Mouse (Mus musculus): ENCODE results near the gene Dnaja3. TPM values are rescaled to one million over a fixed set of nuclear protein-coding genes. Genes with fewer than 3 reads are reported as not detected.
A peak's percentile ranks its signal among the peaks of the same experiment; 100 is the strongest.

Gene Dnaja3
- polyA plus RNA-seq, 1 experiment from 2014 or later: 92.5 TPM

DNA sequence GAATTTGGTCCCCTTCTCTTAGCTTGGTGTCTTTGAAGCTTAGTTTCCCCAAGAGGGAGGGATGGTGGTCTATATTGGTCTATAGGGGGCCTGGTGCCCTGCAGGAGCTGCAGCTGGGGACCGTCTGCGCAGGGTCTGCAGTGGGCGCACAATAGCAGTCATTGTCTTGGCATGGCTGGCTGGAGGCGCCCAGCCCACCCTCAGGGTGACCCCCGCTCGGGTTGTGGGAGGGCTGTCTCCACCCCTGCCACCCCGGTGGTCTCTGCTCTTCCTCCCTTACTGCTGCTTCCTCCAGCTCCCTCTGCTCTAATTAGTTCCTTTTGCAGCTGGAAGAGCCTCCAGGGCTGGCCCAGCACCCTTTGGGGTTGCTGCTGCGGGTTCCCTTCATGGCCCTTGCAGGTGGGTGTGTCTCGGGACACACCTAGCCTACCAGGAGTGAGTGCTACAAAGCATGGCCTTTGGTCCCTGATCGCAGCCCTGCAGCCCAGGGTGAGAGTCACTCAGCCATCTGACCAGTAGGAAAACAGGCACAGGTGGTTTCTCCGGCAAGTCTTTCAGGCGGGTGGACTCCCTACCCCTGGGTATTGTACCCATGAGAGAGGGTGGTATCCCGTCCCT lies 34.2 kb upstream of the Dnaja3 start:
- Histone ChIP-seq H3K9me3 (ENCODE audit: control insufficient read depth, low read length) (no peaks in the 10 kb centered on the region), H3K27me3 (replicated peaks; ENCODE audit: control insufficient read depth, insufficient read depth, low read length) (no peaks in the 10 kb centered on the region), H3K36me3 (ENCODE audit: control insufficient read depth, insufficient read depth, low read length) (no peaks in the 10 kb centered on the region; the same call in 1 of the 2 replicates), H3K27ac (ENCODE audit: low read length) (peak overlapping the region; percentile 75), H3K4me3 (ENCODE audit: low read length) (no peak overlapping the region; the same call in 1 of the 2 replicates), H3K4me2 (ENCODE audit: low read depth, low read length) (peak overlapping the region; percentile 37), H3K4me1 (ENCODE audit: control insufficient read depth, insufficient read depth, low read length) (peaks cover 79% of the 10 kb centered on the region), H3K9ac (ENCODE audit: low read depth, low read length) (peak overlapping the region; percentile 48)
- 40% methylated on average over 13 of the region's 13 CpGs for WGBS
- peak; percentile 67 for ATAC-seq

- H3K27me3 ChIP-seq (replicated peaks; ENCODE audit: control insufficient read depth, insufficient read depth, low read length): no peaks in the 10 kb centered on the region
- peak overlapping the region; percentile 37; the same call in 1 of the 2 replicates for H3K4me2 ChIP-seq (ENCODE audit: low read depth, low read length)
- no peaks in the 10 kb centered on the region for H3K9me3 ChIP-seq (ENCODE audit: control insufficient read depth, low read length)
- ATAC-seq: peak; percentile 32
- no peak overlapping the region for H3K4me3 ChIP-seq (ENCODE audit: low read length)
- H3K4me1 ChIP-seq (ENCODE audit: control insufficient read depth, insufficient read depth, low read length): peaks cover 70% of the 10 kb centered on the region
- H3K9ac ChIP-seq (ENCODE audit: low read depth, low read length): no peak overlapping the region; the same call in 1 of the 2 replicates
- 15% methylated on average over 5 of the region's 5 CpGs for WGBS
- peak overlapping the region; percentile 75 for H3K27ac ChIP-seq (ENCODE audit: low read length)
- H3K36me3 ChIP-seq (ENCODE audit: control insufficient read depth, insufficient read depth, low read length): peaks cover 4% of the 10 kb centered on the region
These were observed 33.2 kb upstream of the Dnaja3 start for GRCm38 (mm10) chr16:4606431-4607084.

DNA sequence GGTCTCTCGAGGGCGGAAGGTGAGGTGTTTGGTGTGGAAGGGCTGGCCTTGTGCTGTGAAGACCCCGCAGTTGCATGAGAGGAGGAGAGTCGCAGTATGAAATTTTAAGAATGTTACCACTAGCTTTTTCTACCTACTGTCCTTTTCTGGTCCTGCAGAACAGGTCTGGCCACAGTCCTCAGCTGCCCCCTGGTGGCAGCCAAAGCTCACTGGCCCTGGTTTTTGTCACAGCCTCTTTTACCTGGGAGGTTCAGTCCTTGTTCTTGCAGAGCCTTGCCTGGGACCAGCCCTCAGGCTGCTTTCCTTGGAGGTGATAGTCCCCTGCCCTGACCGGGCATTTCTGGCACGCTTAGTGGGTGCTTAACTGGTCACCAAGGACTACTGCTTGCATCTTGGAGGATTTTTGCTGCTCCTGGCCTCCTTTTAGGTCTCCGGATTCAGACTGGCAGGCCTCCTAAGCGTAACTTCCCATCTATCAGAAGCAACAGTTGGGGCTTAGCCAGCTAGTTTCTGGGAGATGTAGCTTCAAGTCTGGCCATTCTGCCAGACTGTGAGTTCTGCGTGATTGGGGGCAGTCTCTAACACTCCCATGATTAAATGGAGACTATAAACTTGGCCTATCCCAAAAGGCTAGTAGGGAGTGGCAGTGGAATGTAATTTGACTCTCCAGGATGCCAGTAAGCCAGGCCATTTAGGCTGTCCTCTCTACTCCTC lies 31.8 kb upstream of the Dnaja3 start:
- Histone ChIP-seq H3K27ac (ENCODE audit: low read length) (peak overlapping the region; percentile 75), H3K4me3 (ENCODE audit: low read length) (no peak overlapping the region), H3K4me1 (ENCODE audit: control insufficient read depth, insufficient read depth, low read length) (peaks cover 56% of the 10 kb centered on the region), H3K9ac (ENCODE audit: low read depth, low read length) (no peak overlapping the region), H3K9me3 (ENCODE audit: control insufficient read depth, low read length) (no peaks in the 10 kb centered on the region), H3K4me2 (ENCODE audit: low read depth, low read length) (no peak overlapping the region), H3K27me3 (replicated peaks; ENCODE audit: control insufficient read depth, insufficient read depth, low read length) (no peaks in the 10 kb centered on the region), H3K36me3 (ENCODE audit: control insufficient read depth, insufficient read depth, low read length) (peaks cover 12% of the 10 kb centered on the region)
- peak; percentile 17; the same call in 1 of the 2 replicates for ATAC-seq
- WGBS: 36% methylated on average over 9 of the region's 9 CpGs

DNA sequence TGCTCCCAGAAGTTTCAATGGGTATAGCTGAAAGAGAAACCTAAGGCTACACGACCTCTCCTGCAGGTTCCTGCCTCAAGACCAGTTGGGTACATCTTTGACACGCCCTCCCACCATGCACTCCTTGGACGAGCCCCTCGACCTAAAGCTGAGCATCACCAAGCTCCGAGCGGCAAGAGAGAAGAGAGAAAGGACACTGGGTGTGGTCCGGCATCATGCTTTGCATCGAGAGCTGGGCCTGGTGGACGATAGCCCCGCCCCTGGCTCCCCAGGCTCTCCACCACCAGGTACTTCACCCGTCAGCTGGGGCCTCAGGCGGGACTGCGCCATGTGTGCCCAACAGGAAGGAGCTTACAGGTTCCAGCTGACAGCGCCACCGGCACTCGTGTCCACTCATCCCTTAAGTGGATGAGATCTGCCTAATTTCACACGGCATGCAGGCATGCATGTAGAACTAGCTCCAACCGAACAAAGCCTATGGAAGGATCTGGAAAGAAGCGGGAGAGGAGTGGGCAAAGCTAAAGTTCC lies 31.2 kb upstream of the Dnaja3 start:
- H3K4me3 ChIP-seq (ENCODE audit: low read length): no peak overlapping the region
- no peaks in the 10 kb centered on the region for H3K9me3 ChIP-seq (ENCODE audit: control insufficient read depth, low read length)
- no peak overlapping the region for H3K27ac ChIP-seq (ENCODE audit: low read length)
- H3K9ac ChIP-seq (ENCODE audit: low read depth, low read length): no peak overlapping the region
- ATAC-seq: no peak
- peaks cover 15% of the 10 kb centered on the region for H3K36me3 ChIP-seq (ENCODE audit: control insufficient read depth, insufficient read depth, low read length)
- no peaks in the 10 kb centered on the region for H3K27me3 ChIP-seq (replicated peaks; ENCODE audit: control insufficient read depth, insufficient read depth, low read length)
- WGBS: 74% methylated on average over 19 of the region's 19 CpGs
- H3K4me1 ChIP-seq (ENCODE audit: control insufficient read depth, insufficient read depth, low read length): peaks cover 50% of the 10 kb centered on the region
- no peak overlapping the region for H3K4me2 ChIP-seq (ENCODE audit: low read depth, low read length)

DNA sequence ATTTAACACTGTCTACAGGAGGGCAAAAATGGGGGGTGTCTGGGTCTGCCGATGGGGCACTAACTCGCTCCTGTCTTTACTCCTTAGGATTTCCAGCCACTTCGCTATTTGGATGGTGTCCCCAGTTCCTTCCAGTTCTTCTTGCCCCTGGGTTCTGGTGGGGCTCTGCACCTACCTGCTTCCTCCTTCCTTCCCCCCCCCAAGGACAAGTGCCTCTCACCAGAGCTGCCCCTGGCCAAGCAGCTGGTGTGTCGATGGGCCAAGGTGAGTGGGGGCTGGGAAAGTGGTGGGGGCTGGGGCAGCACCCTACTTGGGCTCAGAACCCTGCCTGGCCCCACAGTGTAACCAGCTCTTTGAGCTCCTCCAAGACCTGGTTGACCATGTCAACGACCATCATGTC lies 28.6 kb upstream of the Dnaja3 start:
- Histone ChIP-seq H3K4me1 (ENCODE audit: control insufficient read depth, insufficient read depth, low read length) (peaks cover 29% of the 10 kb centered on the region), H3K36me3 (ENCODE audit: control insufficient read depth, insufficient read depth, low read length) (peaks cover 20% of the 10 kb centered on the region), H3K9me3 (ENCODE audit: control insufficient read depth, low read length) (no peaks in the 10 kb centered on the region), H3K27ac (ENCODE audit: low read length) (no peak overlapping the region), H3K4me2 (ENCODE audit: low read depth, low read length) (no peak overlapping the region), H3K27me3 (replicated peaks; ENCODE audit: control insufficient read depth, insufficient read depth, low read length) (no peaks in the 10 kb centered on the region), H3K9ac (ENCODE audit: low read depth, low read length) (no peak overlapping the region), H3K4me3 (ENCODE audit: low read length) (no peak overlapping the region)
- no peak for ATAC-seq
- WGBS: 92% methylated on average over 5 of the region's 5 CpGs

DNA sequence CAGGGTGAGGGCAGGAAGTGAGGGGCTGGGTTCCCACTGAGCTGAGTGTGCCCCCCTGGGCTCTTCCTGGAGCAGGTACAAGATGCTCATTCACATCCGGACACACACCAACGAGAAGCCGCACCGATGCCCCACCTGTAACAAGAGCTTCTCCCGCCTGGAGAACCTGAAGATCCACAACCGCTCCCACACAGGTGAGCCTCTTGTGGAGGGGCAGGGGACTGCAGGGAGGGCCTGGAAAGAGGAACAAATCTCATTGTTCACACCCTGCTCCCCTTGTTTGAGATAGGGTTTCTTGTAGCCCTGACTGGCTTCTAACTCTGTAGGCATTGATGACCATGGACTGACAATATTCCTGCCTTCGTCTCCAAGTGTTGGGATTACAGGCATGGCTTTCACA lies 28.1 kb upstream of the Dnaja3 start:
- Histone ChIP-seq H3K4me2 (ENCODE audit: low read depth, low read length) (no peak overlapping the region), H3K4me3 (ENCODE audit: low read length) (no peak overlapping the region), H3K9ac (ENCODE audit: low read depth, low read length) (no peak overlapping the region), H3K27me3 (replicated peaks; ENCODE audit: control insufficient read depth, insufficient read depth, low read length) (no peaks in the 10 kb centered on the region), H3K9me3 (ENCODE audit: control insufficient read depth, low read length) (no peaks in the 10 kb centered on the region), H3K36me3 (ENCODE audit: control insufficient read depth, insufficient read depth, low read length) (peaks cover 20% of the 10 kb centered on the region), H3K27ac (ENCODE audit: low read length) (no peak overlapping the region), H3K4me1 (ENCODE audit: control insufficient read depth, insufficient read depth, low read length) (peaks cover 25% of the 10 kb centered on the region)
- 90% methylated on average over 7 of the region's 7 CpGs for WGBS
- no peak for ATAC-seq

DNA sequence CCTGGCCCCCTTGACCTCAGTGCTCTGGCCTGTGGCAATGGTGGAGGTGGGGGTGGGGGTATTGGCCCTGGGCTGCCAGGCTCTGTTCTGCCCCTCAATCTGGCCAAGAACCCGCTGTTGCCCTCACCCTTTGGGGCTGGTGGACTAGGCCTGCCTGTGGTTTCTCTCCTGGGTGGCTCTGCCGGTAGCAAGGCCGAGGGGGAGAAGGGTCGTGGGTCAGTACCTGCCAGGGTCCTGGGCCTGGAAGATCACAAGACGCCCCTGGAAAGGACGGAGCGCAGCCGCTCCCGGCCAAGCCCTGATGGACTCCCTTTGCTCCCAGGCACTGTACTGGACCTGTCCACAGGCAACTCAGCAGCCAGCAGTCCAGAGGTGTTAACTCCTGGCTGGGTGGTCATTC lies 26.1 kb upstream of the Dnaja3 start:
- H3K4me2 ChIP-seq (ENCODE audit: low read depth, low read length): no peak overlapping the region
- no peaks in the 10 kb centered on the region for H3K27me3 ChIP-seq (replicated peaks; ENCODE audit: control insufficient read depth, insufficient read depth, low read length)
- ATAC-seq: no peak
- peaks cover 22% of the 10 kb centered on the region for H3K36me3 ChIP-seq (ENCODE audit: control insufficient read depth, insufficient read depth, low read length)
- H3K9me3 ChIP-seq (ENCODE audit: control insufficient read depth, low read length): no peaks in the 10 kb centered on the region
- no peak overlapping the region for H3K9ac ChIP-seq (ENCODE audit: low read depth, low read length)
- WGBS: 94% methylated on average over 9 of the region's 9 CpGs
- H3K4me1 ChIP-seq (ENCODE audit: control insufficient read depth, insufficient read depth, low read length): peaks cover 8% of the 10 kb centered on the region; the same call in 1 of the 2 replicates
- no peak overlapping the region for H3K4me3 ChIP-seq (ENCODE audit: low read length)
- H3K27ac ChIP-seq (ENCODE audit: low read length): no peak overlapping the region

- Histone ChIP-seq H3K4me3 (ENCODE audit: low read length) (no peak overlapping the region), H3K4me2 (ENCODE audit: low read depth, low read length) (no peak overlapping the region), H3K9me3 (ENCODE audit: control insufficient read depth, low read length) (no peaks in the 10 kb centered on the region), H3K27ac (ENCODE audit: low read length) (no peak overlapping the region), H3K27me3 (replicated peaks; ENCODE audit: control insufficient read depth, insufficient read depth, low read length) (no peaks in the 10 kb centered on the region), H3K36me3 (ENCODE audit: control insufficient read depth, insufficient read depth, low read length) (peaks cover 26% of the 10 kb centered on the region), H3K9ac (ENCODE audit: low read depth, low read length) (no peak overlapping the region), H3K4me1 (ENCODE audit: control insufficient read depth, insufficient read depth, low read length) (peaks cover 8% of the 10 kb centered on the region; the same call in 1 of the 2 replicates)
- no peak for ATAC-seq
- 86% methylated on average over 3 of the region's 3 CpGs for WGBS
These were observed 25.1 kb upstream of the Dnaja3 start for GRCm38 (mm10) chr16:4614639-4615038.

GRCm38 (mm10) chr16:4615297-4615696 lies 24.5 kb upstream of the Dnaja3 start:
- peaks cover 8% of the 10 kb centered on the region; the same call in 1 of the 2 replicates for H3K4me1 ChIP-seq (ENCODE audit: control insufficient read depth, insufficient read depth, low read length)
- no peak overlapping the region for H3K9ac ChIP-seq (ENCODE audit: low read depth, low read length)
- no peaks in the 10 kb centered on the region for H3K27me3 ChIP-seq (replicated peaks; ENCODE audit: control insufficient read depth, insufficient read depth, low read length)
- H3K27ac ChIP-seq (ENCODE audit: low read length): no peak overlapping the region
- H3K9me3 ChIP-seq (ENCODE audit: control insufficient read depth, low read length): no peaks in the 10 kb centered on the region
- no peak overlapping the region for H3K4me3 ChIP-seq (ENCODE audit: low read length)
- no peak for ATAC-seq
- peaks cover 26% of the 10 kb centered on the region for H3K36me3 ChIP-seq (ENCODE audit: control insufficient read depth, insufficient read depth, low read length)
- WGBS: 83% methylated on average over 1 of the region's 1 CpGs
- H3K4me2 ChIP-seq (ENCODE audit: low read depth, low read length): no peak overlapping the region

Data from intestine, embryonic 16.5 days (tissue).